Mouse (Mus musculus) thymus, adult 2 months (tissue): ENCODE data around the gene Dlx6.

Source experiments
- CTCF ChIP-seq: fragments of 200-500 bp; IDR thresholded peaks from 2 replicates; pipeline ENCODE4 v1.5.1; 2012; ENCODE audit warnings: mild to moderate bottlenecking, control low read depth, low read length, moderate library complexity, borderline replicate concordance; ENCODE audit not compliant: control insufficient read depth, poor library complexity, insufficient read depth; ENCODE audit errors: extremely low read depth
- POLR2A ChIP-seq: fragments of 200-500 bp; IDR thresholded peaks from 2 replicates; pipeline ENCODE4 v1.6.1; 2012; ENCODE audit warnings: mild to moderate bottlenecking, low read length, control low read depth, moderate library complexity; ENCODE audit not compliant: control insufficient read depth, poor library complexity, insufficient read depth; ENCODE audit errors: extremely low read depth

GRCm38 (mm10) chr6:6864441-6865440 is 1.6 kb downstream of the Dlx6 start:
- TF ChIP-seq CTCF (no peak), POLR2A (no peak)
